Mouse (Mus musculus): ENCODE results near the gene Slc35b2. TPM values are rescaled to one million over a fixed set of nuclear protein-coding genes. Genes with fewer than 3 reads are reported as not detected.

Slc35b2 gene
- polyA plus RNA-seq, 1 experiment from 2014 or later: 79.5 TPM

DNA sequence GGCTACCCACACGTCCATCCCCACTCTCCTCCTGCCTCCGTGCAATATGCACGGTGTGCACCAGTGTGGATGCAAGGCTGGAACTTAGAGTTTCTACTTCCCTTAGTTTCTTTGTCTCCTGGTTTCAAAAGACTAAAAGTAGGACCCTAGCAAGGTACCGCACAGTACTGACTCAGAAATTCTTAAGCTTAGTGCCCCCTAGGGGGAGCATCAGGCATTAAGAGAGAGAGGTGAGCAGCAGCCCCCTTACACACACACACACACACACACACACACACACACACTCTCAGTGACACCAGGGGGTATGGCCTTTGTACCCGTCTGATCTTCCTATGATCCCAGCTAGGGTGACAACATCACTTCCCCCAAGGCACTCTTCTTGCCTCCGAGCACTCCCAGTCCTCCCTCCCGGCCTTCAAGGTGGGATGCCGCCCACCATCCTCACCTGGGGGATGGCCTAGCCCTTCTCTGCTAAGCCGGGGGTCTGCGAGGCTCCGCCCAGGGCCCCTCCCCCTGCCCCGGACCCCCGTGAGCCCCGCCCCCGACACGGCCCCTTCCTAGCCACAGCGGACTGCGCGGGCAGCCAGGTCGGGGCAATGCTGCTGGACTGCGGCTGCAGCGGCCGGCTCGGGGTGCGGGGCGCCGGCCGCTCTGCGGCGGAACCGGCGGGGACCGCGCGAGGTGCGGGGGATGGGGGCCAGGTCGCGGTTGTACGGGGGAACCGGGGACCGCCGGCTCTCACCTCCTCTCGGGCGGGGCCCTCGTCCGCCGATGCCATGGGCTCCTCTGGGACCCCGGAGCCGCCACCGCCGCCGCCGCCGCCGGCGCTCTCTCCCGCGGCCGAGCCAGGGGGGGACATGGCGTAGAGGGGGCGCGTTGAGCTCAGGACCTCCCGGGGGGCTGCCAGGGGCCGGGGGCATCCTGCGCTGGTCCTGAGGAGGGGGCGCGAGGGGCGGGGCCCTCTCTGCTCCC, 14.8 kb upstream of the Slc35b2 start:
- peak; percentile 48 for TF ChIP-seq CTCF (IDR thresholded peaks at IDR 0.05; ENCODE audit: low read depth)
- 0 out of 2 replicates have a peak, but pooled peaks have one; percentile 5 for ATAC-seq
- peaks cover 79% of the 10 kb centered on the region for H3K27me3 ChIP-seq (replicated peaks; ENCODE audit: control insufficient read depth, insufficient read depth, low read length)

GRCm38 (mm10) chr17:45549617-45550181, 14.0 kb upstream of the Slc35b2 start, which contains the start of gene Tmem151b:
TSS of gene Tmem151b (minus strand) at chr17:45549677.
- peaks cover 70% of the 10 kb centered on the region for H3K27me3 ChIP-seq (replicated peaks; ENCODE audit: control insufficient read depth, insufficient read depth, low read length)
- no peaks in the 10 kb centered on the region for H3K9me3 ChIP-seq (ENCODE audit: control insufficient read depth)
- H3K9ac ChIP-seq (ENCODE audit: low read depth, low read length): peak within 1 kb of the TSS; percentile 4; the same call in 1 of the 2 replicates
- no peak within 1 kb of the TSS for H3K27ac ChIP-seq (ENCODE audit: low read depth, low read length)
- peak; percentile 13; the same call in 1 of the 2 replicates for TF ChIP-seq CTCF (IDR thresholded peaks at IDR 0.05; ENCODE audit: low read depth)
- ATAC-seq: no peak
- H3K4me2 ChIP-seq (replicated peaks; ENCODE audit: low read depth): peak within 1 kb of the TSS; percentile 93
- no peaks in the 10 kb centered on the region for H3K4me1 ChIP-seq (replicated peaks; ENCODE audit: control insufficient read depth, insufficient read depth, low read length)
- peak within 1 kb of the TSS; percentile 59 for H3K4me3 ChIP-seq (ENCODE audit: low read depth, low read length)
- 2% methylated on average over 13 of the region's 29 CpGs for WGBS
- H3K36me3 ChIP-seq (ENCODE audit: control insufficient read depth, insufficient read depth): peaks cover 3% of the 10 kb centered on the region; the same call in 1 of the 2 replicates

More for the DNA sequence above, 14.8 kb upstream of the Slc35b2 start:
- peak overlapping the region; percentile 59 for H3K4me3 ChIP-seq (ENCODE audit: low read depth, low read length)
- no peaks in the 10 kb centered on the region for H3K9me3 ChIP-seq (ENCODE audit: control insufficient read depth)
- H3K4me1 ChIP-seq (replicated peaks; ENCODE audit: control insufficient read depth, insufficient read depth, low read length): no peaks in the 10 kb centered on the region
- H3K27ac ChIP-seq (ENCODE audit: low read depth, low read length): no peak overlapping the region
- H3K4me2 ChIP-seq (replicated peaks; ENCODE audit: low read depth): peak overlapping the region; percentile 93
- 5% methylated on average over 34 of the region's 68 CpGs for WGBS
- peaks cover 3% of the 10 kb centered on the region; the same call in 1 of the 2 replicates for H3K36me3 ChIP-seq (ENCODE audit: control insufficient read depth, insufficient read depth)
- H3K9ac ChIP-seq (ENCODE audit: low read depth, low read length): peak overlapping the region; percentile 4; the same call in 1 of the 2 replicates

DNA sequence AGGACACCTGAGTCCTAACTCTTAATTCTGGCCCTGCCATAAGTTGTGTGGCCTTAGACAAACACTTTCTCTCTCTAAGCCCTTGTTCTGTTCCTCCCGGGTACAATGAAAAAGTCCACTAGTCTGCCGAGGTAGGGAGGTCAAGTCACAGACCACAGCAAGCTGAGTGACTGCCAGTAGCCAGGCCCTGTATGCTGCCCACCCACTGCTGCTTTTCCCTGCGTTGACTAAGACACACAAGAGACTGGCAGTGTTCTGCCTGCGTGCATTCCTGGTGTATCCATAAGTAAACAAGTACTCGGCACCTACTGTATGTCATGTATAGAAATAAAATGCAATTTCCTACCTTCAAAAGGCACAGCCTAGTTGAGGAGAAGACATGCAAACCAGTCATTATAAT, 13.4 kb upstream of the Slc35b2 start:
- TF ChIP-seq CTCF (IDR thresholded peaks at IDR 0.05; ENCODE audit: low read depth): no peak
- Histone ChIP-seq H3K27ac (ENCODE audit: low read depth, low read length) (no peak overlapping the region), H3K9ac (ENCODE audit: low read depth, low read length) (no peak overlapping the region), H3K27me3 (replicated peaks; ENCODE audit: control insufficient read depth, insufficient read depth, low read length) (peaks cover 65% of the 10 kb centered on the region), H3K4me3 (ENCODE audit: low read depth, low read length) (no peak overlapping the region), H3K4me1 (replicated peaks; ENCODE audit: control insufficient read depth, insufficient read depth, low read length) (0 out of 2 replicates have a peak, but pooled peaks cover 1% of the 10 kb centered on the region), H3K4me2 (replicated peaks; ENCODE audit: low read depth) (0 out of 2 replicates have a peak overlapping the region, but pooled peaks have one; percentile 93), H3K36me3 (ENCODE audit: control insufficient read depth, insufficient read depth) (peaks cover 3% of the 10 kb centered on the region; the same call in 1 of the 2 replicates), H3K9me3 (ENCODE audit: control insufficient read depth) (no peaks in the 10 kb centered on the region)
- no peak for ATAC-seq
- WGBS: 14% methylated on average over 5 of the region's 5 CpGs

- TF ChIP-seq CTCF (IDR thresholded peaks at IDR 0.05; ENCODE audit: low read depth): no peak
- Histone ChIP-seq H3K4me3 (ENCODE audit: low read depth, low read length) (no peak overlapping the region), H3K9ac (ENCODE audit: low read depth, low read length) (no peak overlapping the region), H3K27me3 (replicated peaks; ENCODE audit: control insufficient read depth, insufficient read depth, low read length) (peaks cover 54% of the 10 kb centered on the region), H3K27ac (ENCODE audit: low read depth, low read length) (no peak overlapping the region), H3K4me1 (replicated peaks; ENCODE audit: control insufficient read depth, insufficient read depth, low read length) (peaks cover 3% of the 10 kb centered on the region; the same call in 1 of the 2 replicates), H3K4me2 (replicated peaks; ENCODE audit: low read depth) (no peak overlapping the region), H3K36me3 (ENCODE audit: control insufficient read depth, insufficient read depth) (peaks cover 3% of the 10 kb centered on the region; the same call in 1 of the 2 replicates), H3K9me3 (ENCODE audit: control insufficient read depth) (no peaks in the 10 kb centered on the region)
- 67% methylated on average over 7 of the region's 7 CpGs for WGBS
- ATAC-seq: no peak
Observed at GRCm38 (mm10) chr17:45551249-45551796, 12.4 kb upstream of the Slc35b2 start.

DNA sequence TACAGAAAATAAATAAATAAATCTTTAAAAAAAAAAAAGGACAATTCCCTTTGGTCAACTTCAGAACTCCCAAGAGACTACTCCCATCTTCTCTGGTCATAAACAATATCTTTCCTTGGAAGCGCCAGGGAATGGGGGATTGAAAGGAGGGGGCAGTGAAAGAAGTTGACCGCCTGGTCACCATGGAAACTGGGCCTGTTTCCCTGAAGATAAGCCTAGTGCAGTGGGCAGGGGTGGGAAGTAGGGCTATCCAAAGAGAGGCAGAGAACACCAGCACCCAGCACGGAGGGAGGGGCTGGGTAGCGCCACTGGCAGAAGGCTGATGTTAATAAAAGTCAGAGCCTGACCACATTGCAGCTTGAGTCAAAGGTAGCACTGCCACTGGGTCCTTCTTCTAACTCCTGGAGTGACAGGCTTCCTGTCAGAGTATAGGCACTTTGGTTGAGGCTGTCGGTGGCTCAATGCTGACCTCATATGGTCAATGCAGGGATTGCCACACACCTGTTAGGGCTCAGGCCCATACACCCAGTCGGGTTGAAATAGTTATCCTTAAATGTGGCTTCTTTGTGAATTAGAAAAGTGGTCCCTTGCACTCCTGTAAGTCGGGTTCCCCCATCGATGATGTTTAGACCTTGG, 11.7 kb upstream of the Slc35b2 start:
- H3K4me3 ChIP-seq (ENCODE audit: low read depth, low read length): no peak overlapping the region
- H3K9me3 ChIP-seq (ENCODE audit: control insufficient read depth): no peaks in the 10 kb centered on the region
- ATAC-seq: peak; percentile 44; the same call in 1 of the 2 replicates
- peak; percentile 96 for TF ChIP-seq CTCF (IDR thresholded peaks at IDR 0.05; ENCODE audit: low read depth)
- no peaks in the 10 kb centered on the region; the same call in 1 of the 2 replicates for H3K36me3 ChIP-seq (ENCODE audit: control insufficient read depth, insufficient read depth)
- 2% methylated on average over 8 of the region's 8 CpGs for WGBS
- H3K4me2 ChIP-seq (replicated peaks; ENCODE audit: low read depth): no peak overlapping the region
- H3K4me1 ChIP-seq (replicated peaks; ENCODE audit: control insufficient read depth, insufficient read depth, low read length): peaks cover 3% of the 10 kb centered on the region; the same call in 1 of the 2 replicates
- H3K9ac ChIP-seq (ENCODE audit: low read depth, low read length): no peak overlapping the region
- H3K27me3 ChIP-seq (replicated peaks; ENCODE audit: control insufficient read depth, insufficient read depth, low read length): peaks cover 49% of the 10 kb centered on the region
- no peak overlapping the region for H3K27ac ChIP-seq (ENCODE audit: low read depth, low read length)

Data from intestine, postnatal 0 days (tissue).